8 mouse cellular contexts compared by ENCODE assay signal in genomic region chr9:47367266-47367957, GRCm38 (mm10).
DNase-seq lines count a peak whose midpoint lies in the region; ATAC-seq and TF ChIP-seq lines count a peak whose summit lies in the region.

No protein-coding gene starts in this region.

- TF ChIP-seq POLR2A in brain, embryonic 14.5 days (IDR thresholded peaks at IDR 0.05; ENCODE audit: borderline replicate concordance, extremely low read depth, insufficient read depth, insufficient read length, poor library complexity, severe bottlenecking) = no peak

- H3K4me1 ChIP-seq in heart, embryonic 11.5 days (ENCODE audit: control insufficient read depth, insufficient read depth, low read length) = peaks cover 14% of the 10 kb centered on the region; the same call in 1 of the 2 replicates
- H3K4me1 ChIP-seq in hindbrain, embryonic 10.5 days (replicated peaks) = peaks cover 37% of the 10 kb centered on the region
- H3K4me1 ChIP-seq in midbrain, embryonic 10.5 days = peaks cover 34% of the 10 kb centered on the region

- peak overlapping the region; percentile 40 for H3K4me3 ChIP-seq in heart, embryonic 11.5 days (ENCODE audit: low read depth, low read length)
- peak overlapping the region; percentile 51 for H3K4me3 ChIP-seq in hindbrain, embryonic 10.5 days
- peak overlapping the region; percentile 54 for H3K4me3 ChIP-seq in midbrain, embryonic 10.5 days

- intact Hi-C loops in heart, postnatal 36 days (cut with DNase I) = no loop called here

- WGBS in heart, embryonic 11.5 days (ENCODE audit: insufficient replicate concordance) = 15% methylated on average over 17 of the region's 17 CpGs
- WGBS in hindbrain, embryonic 10.5 days = 5% methylated on average over 17 of the region's 17 CpGs
- WGBS in midbrain, embryonic 10.5 days = 9% methylated on average over 17 of the region's 17 CpGs

- no peak overlapping the region for H3K9ac ChIP-seq in heart, embryonic 11.5 days (ENCODE audit: low read depth, low read length)

- H3K27me3 ChIP-seq in heart, embryonic 11.5 days (ENCODE audit: control insufficient read depth, insufficient read depth, low read length) = peaks cover 48% of the 10 kb centered on the region
- peaks cover 66% of the 10 kb centered on the region for H3K27me3 ChIP-seq in hindbrain, embryonic 10.5 days (ENCODE audit: insufficient read depth, poor library complexity, severe bottlenecking)
- peaks cover 75% of the 10 kb centered on the region for H3K27me3 ChIP-seq in midbrain, embryonic 10.5 days (ENCODE audit: low read depth, poor library complexity, severe bottlenecking)

- 0 out of 2 replicates have a peak, but pooled peaks have one; percentile 9 for TF ChIP-seq CTCF in brain, embryonic 14.5 days (IDR thresholded peaks at IDR 0.05; ENCODE audit: borderline replicate concordance, extremely low read depth, insufficient read depth, insufficient read length)

- no peak overlapping the region for H3K27ac ChIP-seq in heart, embryonic 11.5 days (ENCODE audit: low read depth, low read length)
- no peak overlapping the region for H3K27ac ChIP-seq in hindbrain, embryonic 10.5 days
- H3K27ac ChIP-seq in midbrain, embryonic 10.5 days (replicated peaks) = no peak overlapping the region

- no peaks in the 10 kb centered on the region for H3K9me3 ChIP-seq in heart, embryonic 11.5 days (replicated peaks; ENCODE audit: control insufficient read depth, low read length)
- no peaks in the 10 kb centered on the region for H3K9me3 ChIP-seq in hindbrain, embryonic 10.5 days
- H3K9me3 ChIP-seq in midbrain, embryonic 10.5 days (replicated peaks) = no peaks in the 10 kb centered on the region

- no peaks in the 10 kb centered on the region for H3K36me3 ChIP-seq in heart, embryonic 11.5 days (ENCODE audit: control insufficient read depth, insufficient read depth, low read length)
- H3K36me3 ChIP-seq in hindbrain, embryonic 10.5 days = no peaks in the 10 kb centered on the region
- no peaks in the 10 kb centered on the region for H3K36me3 ChIP-seq in midbrain, embryonic 10.5 days

- H3K4me2 ChIP-seq in heart, embryonic 11.5 days = peak overlapping the region; percentile 70

- no peak for DNase-seq in heart, postnatal 36 days
- DNase-seq in brain, embryonic 14.5 days (ENCODE audit: low read depth) = peak; percentile 95
- peak; percentile 35 for DNase-seq in hindbrain, embryonic 10.5 days (ENCODE audit: low spot score)
- DNase-seq in midbrain, embryonic 10.5 days (ENCODE audit: low spot score) = no peak
- DNase-seq in right cerebral cortex, postnatal 14 days = no peak
- no peak for DNase-seq in thymus, postnatal 4 days

- no peak for ATAC-seq in heart, embryonic 11.5 days (replicated peaks; ENCODE audit: insufficient number of reproducible peaks, low FRiP score, low TSS enrichment)
- no peak for ATAC-seq in inflammation-experienced regulatory T-cells, adult 6 months

Comparison
In these comparisons a context has a peak if more than half of its experiments do, and no peak if none do; other contexts are left out.
1. DNase-seq: peak in brain, embryonic 14.5 days (single experiment) and hindbrain, embryonic 10.5 days (single experiment); none in heart, postnatal 36 days (0 of 2), midbrain, embryonic 10.5 days (single experiment), right cerebral cortex, postnatal 14 days (single experiment) and thymus, postnatal 4 days (single experiment).
2. Peak in every context shown above with its lines, with median percentiles within 50 percentile points of each other: H3K4me3 ChIP-seq.